9 mouse cellular contexts compared by ENCODE assay signal in the genomic region with DNA sequence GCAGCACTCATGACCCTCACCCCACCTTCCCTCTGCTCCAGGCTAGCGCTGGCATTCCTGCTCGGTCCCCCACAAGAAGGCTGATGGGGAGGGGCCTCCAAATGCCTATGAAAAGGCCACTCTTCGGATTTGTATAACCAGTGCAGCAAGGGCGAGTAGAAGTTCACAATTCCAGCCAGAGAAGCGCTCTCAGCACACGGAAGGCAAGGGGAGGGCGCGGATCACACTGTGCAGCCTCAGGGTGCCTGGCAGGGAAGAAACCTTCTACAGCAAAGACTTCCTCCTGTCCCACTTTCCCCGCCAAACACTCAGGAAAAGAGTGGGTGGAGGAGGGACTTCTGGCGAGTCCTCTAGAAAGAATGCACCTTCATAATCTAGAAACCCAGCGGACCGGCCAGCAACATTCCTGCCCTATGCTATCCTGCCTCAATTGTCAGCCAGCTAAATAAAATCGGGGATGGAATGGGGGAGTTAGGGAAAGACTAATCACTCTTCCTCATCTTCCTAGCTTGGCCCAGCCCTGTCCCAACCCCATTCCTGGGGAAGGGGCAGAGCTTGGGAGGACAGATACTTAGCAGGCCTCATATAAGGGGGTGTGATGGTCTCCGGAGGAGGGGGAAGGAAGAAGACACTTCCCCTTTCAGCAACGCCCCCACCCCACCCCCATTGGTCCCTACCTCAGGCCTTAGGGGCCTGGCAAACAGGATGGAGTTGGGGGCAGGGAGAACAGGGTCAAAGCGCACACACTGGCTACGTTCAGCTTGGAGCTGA. TPM values are rescaled to one million over a fixed set of nuclear protein-coding genes. Genes with fewer than 3 reads are reported as not detected.
DNase-seq lines count a peak whose midpoint lies in the region; ATAC-seq and TF ChIP-seq lines count a peak whose summit lies in the region.
"Had no signal": no experiment of that assay in that cellular context is flagged by ENCODE, and none has a peak within 500 bp of the region (broad histone marks: within the 10 kb centered on the region; RNA-seq: fewer than 3 reads in every experiment).

No protein-coding gene starts in this region.

- no peak for ATAC-seq in heart, embryonic 14.5 days (ENCODE audit: insufficient number of reproducible peaks, insufficient read depth, low FRiP score, low read depth)
- no peak for ATAC-seq in granulocyte monocyte progenitor cell, adult 5-6 weeks (replicated peaks; ENCODE audit: poor library complexity, severe bottlenecking)

- peaks cover 18% of the 10 kb centered on the region; the same call in 1 of the 2 replicates for H3K36me3 ChIP-seq in heart, embryonic 14.5 days (ENCODE audit: control insufficient read depth, insufficient read depth, low read length)

- no peaks in the 10 kb centered on the region for H3K27me3 ChIP-seq in heart, embryonic 14.5 days (ENCODE audit: control insufficient read depth, insufficient read depth, low read length)

- 0 out of 2 replicates have a peak, but pooled peaks have one; percentile 3 for TF ChIP-seq CTCF in cortical plate, adult 2 months (IDR thresholded peaks at IDR 0.05; ENCODE audit: extremely low read depth, insufficient read depth, low read length)

- DNase-seq in retina, postnatal 1 day, result peak; percentile 35
- no peak for DNase-seq in retina, embryonic 14.5 days (ENCODE audit: low spot score)
- peak; percentile 82 for DNase-seq in kidney, postnatal 10 days
- DNase-seq in lung, postnatal 36 days, result peak; percentile 70
- DNase-seq in layer of hippocampus, adult 9-11 months, result no peak

- TF ChIP-seq POLR2A in cortical plate, adult 2 months (IDR thresholded peaks at IDR 0.05; ENCODE audit: extremely low read depth, insufficient read depth, low read length), result 0 out of 2 replicates have a peak, but pooled peaks have one; percentile 23

- peaks cover 9% of the 10 kb centered on the region for H3K4me1 ChIP-seq in cortical plate, adult 2 months (ENCODE audit: control insufficient read depth, insufficient read depth, low read length)
- peaks cover 57 to 75% of the 10 kb centered on the region in 2 experiments for H3K4me1 ChIP-seq in heart, embryonic 14.5 days (ENCODE audit: control insufficient read depth in 2 of 2, insufficient read depth in 2 of 2, low read length in 2 of 2)

- H3K9me3 ChIP-seq in heart, embryonic 14.5 days (ENCODE audit: control insufficient read depth, low read length), result no peaks in the 10 kb centered on the region

- H3K4me3 ChIP-seq in cortical plate, adult 2 months (ENCODE audit: insufficient read depth, low read length), result peak overlapping the region; percentile 56
- H3K4me3 ChIP-seq in heart, embryonic 14.5 days (ENCODE audit: control insufficient read depth in 1 of 2, insufficient read depth in 1 of 2, low read depth in 1 of 2, low read length in 2 of 2), result peak overlapping the region; percentile 73 to 88

- H3K27ac ChIP-seq in cortical plate, adult 2 months (ENCODE audit: insufficient read depth, low read length), result 0 out of 2 replicates have a peak overlapping the region, but pooled peaks have one; percentile 67
- peak overlapping the region; percentile 79 to 91 for H3K27ac ChIP-seq in heart, embryonic 14.5 days (replicated peaks in 1 of 2; ENCODE audit: control insufficient read depth in 1 of 2, insufficient read depth in 1 of 2, low read depth in 2 of 2, low read length in 2 of 2)

- H3K9ac ChIP-seq in heart, embryonic 14.5 days (ENCODE audit: low read length), result peak overlapping the region; percentile 93

- peak overlapping the region; percentile 85 for H3K4me2 ChIP-seq in heart, embryonic 14.5 days (ENCODE audit: low read length)

- WGBS in heart, embryonic 14.5 days, result 5% methylated on average over 17 of the region's 17 CpGs

RNA-seq across cellular contexts. Expression of a gene that starts 1.5 kb away (rescaled TPM):
- 40.9 and 48.2 TPM in 2 replicates for polyA plus RNA-seq in cortical plate, adult 2 months (2012; rRNA removed)
- polyA plus RNA-seq in heart, embryonic 14.5 days (2014; fragmentation: Nextera tagmentation; extraction: Ambion mirVana), result 117 and 118 TPM in 2 replicates
- 4.8 and 6.7 TPM in 2 replicates for total RNA-seq in granulocyte monocyte progenitor cell, adult 5-6 weeks (2014; fragmentation: Nextera tagmentation)
- 1.4 and 4.2 TPM in 2 replicates for total RNA-seq in granulocyte monocyte progenitor cell, adult 5-6 weeks (2017)

RNA-seq across cellular contexts. Expression of a gene that starts 18.6 kb away (rescaled TPM):
- 14.4 and 15.3 TPM in 2 replicates for polyA plus RNA-seq in cortical plate, adult 2 months (2012; rRNA removed)
- 54.7 and 58.1 TPM in 2 replicates for polyA plus RNA-seq in heart, embryonic 14.5 days (2014; fragmentation: Nextera tagmentation; extraction: Ambion mirVana)
- total RNA-seq in granulocyte monocyte progenitor cell, adult 5-6 weeks (2014; fragmentation: Nextera tagmentation), result not detected in 2 replicates
- total RNA-seq in granulocyte monocyte progenitor cell, adult 5-6 weeks (2017), result 0.26 TPM in 1 of 2 replicates, not detected in the other
- total RNA-seq: neutrophil, adult 5-6 weeks had no signal

RNA-seq across cellular contexts. Expression of a gene that starts 19.5 kb away (rescaled TPM):
- polyA plus RNA-seq in cortical plate, adult 2 months (2012; rRNA removed), result 8.0 and 9.6 TPM in 2 replicates
- polyA plus RNA-seq in heart, embryonic 14.5 days (2014; fragmentation: Nextera tagmentation; extraction: Ambion mirVana), result 94.5 and 95.3 TPM in 2 replicates
- not detected in 2 replicates for total RNA-seq in granulocyte monocyte progenitor cell, adult 5-6 weeks (2014; fragmentation: Nextera tagmentation)
- not detected in 2 replicates for total RNA-seq in granulocyte monocyte progenitor cell, adult 5-6 weeks (2017)
- total RNA-seq: neutrophil, adult 5-6 weeks had no signal

RNA-seq across cellular contexts. Expression of a gene that starts 40.1 kb away (rescaled TPM):
- polyA plus RNA-seq in cortical plate, adult 2 months (2012; rRNA removed), result 76.5 and 83.3 TPM in 2 replicates
- 3.4 and 4.3 TPM in 2 replicates for polyA plus RNA-seq in heart, embryonic 14.5 days (2014; fragmentation: Nextera tagmentation; extraction: Ambion mirVana)
- not detected in 2 replicates for total RNA-seq in granulocyte monocyte progenitor cell, adult 5-6 weeks (2014; fragmentation: Nextera tagmentation)
- total RNA-seq in granulocyte monocyte progenitor cell, adult 5-6 weeks (2017), result not detected in 2 replicates

RNA-seq across cellular contexts. Expression of a gene that starts 45.6 kb away (rescaled TPM):
- 70.9 and 73.6 TPM in 2 replicates for polyA plus RNA-seq in cortical plate, adult 2 months (2012; rRNA removed)
- 95.8 and 102 TPM in 2 replicates for polyA plus RNA-seq in heart, embryonic 14.5 days (2014; fragmentation: Nextera tagmentation; extraction: Ambion mirVana)
- 46.9 and 50.7 TPM in 2 replicates for total RNA-seq in granulocyte monocyte progenitor cell, adult 5-6 weeks (2014; fragmentation: Nextera tagmentation)
- total RNA-seq in granulocyte monocyte progenitor cell, adult 5-6 weeks (2017), result 23.3 and 31.3 TPM in 2 replicates

Comparison
In these comparisons a context has a peak if more than half of its experiments do, and no peak if none do; other contexts are left out.
1. DNase-seq: peak in retina, postnatal 1 day (single experiment), kidney, postnatal 10 days (single experiment) and lung, postnatal 36 days (single experiment); none in retina, embryonic 14.5 days (single experiment) and layer of hippocampus, adult 9-11 months (single experiment).